Mouse (Mus musculus) intestine, postnatal 0 days (tissue): ENCODE measurements around the gene Tap2. TPM values are rescaled to one million over a fixed set of nuclear protein-coding genes. Genes with fewer than 3 reads are reported as not detected.

ENCODE experiments used
- ATAC-seq: fragments of 200-750 bp; cut with Nextera tagmentation; 2 replicates; pipeline ENCODE4 v1.8.0; 2017; ENCODE audit warnings: mild to moderate bottlenecking, moderate TSS enrichment, moderate library complexity
- H3K27ac ChIP-seq: fragments of 300-500 bp; sonication (generic); 2 replicates; pipeline ENCODE4 v1.5.1; 2014; ENCODE audit warnings: mild to moderate bottlenecking, low read depth, low read length, moderate library complexity
- H3K27me3 ChIP-seq: fragments of 300-500 bp; sonication (generic); replicated peaks from 2 replicates; pipeline ENCODE4 v1.6.1; 2014; ENCODE audit warnings: low read length, mixed read lengths; ENCODE audit not compliant: control insufficient read depth, insufficient read depth
- H3K36me3 ChIP-seq: fragments of 300-500 bp; sonication (generic); 2 replicates; pipeline ENCODE4 v1.6.1; 2014; ENCODE audit warnings: mild to moderate bottlenecking, moderate library complexity; ENCODE audit not compliant: control insufficient read depth, insufficient read depth
- H3K4me1 ChIP-seq: fragments of 300-500 bp; sonication (generic); replicated peaks from 2 replicates; pipeline ENCODE4 v1.6.1; 2014; ENCODE audit warnings: antibody characterized with exemption, low read length, mixed read lengths; ENCODE audit not compliant: control insufficient read depth, insufficient read depth
- H3K4me2 ChIP-seq: fragments of 300-500 bp; sonication (generic); replicated peaks from 2 replicates; pipeline ENCODE4 v1.6.1; 2014; ENCODE audit warnings: low read depth, mild to moderate bottlenecking, moderate library complexity
- H3K4me3 ChIP-seq: fragments of 300-500 bp; sonication (generic); 2 replicates; pipeline ENCODE4 v1.5.1; 2014; ENCODE audit warnings: low read depth, low read length
- H3K9ac ChIP-seq: fragments of 300-500 bp; sonication (generic); 2 replicates; pipeline ENCODE4 v1.6.1; 2014; ENCODE audit warnings: mild to moderate bottlenecking, low read depth, low read length
- H3K9me3 ChIP-seq: fragments of 300-500 bp; sonication (generic); 2 replicates; pipeline ENCODE4 v1.6.1; 2016; ENCODE audit warnings: mixed run types; ENCODE audit not compliant: control insufficient read depth
- CTCF ChIP-seq: sonication (generic); IDR thresholded peaks from 2 replicates; pipeline ENCODE4 v1.5.1; 2016; ENCODE audit warnings: low read depth, mild to moderate bottlenecking, control low read depth, antibody characterized with exemption, moderate library complexity
- WGBS: fragments of 180-500 bp; shearing (Covaris S2); extraction: QIAGEN DNeasy Blood & Tissue Kit; methylation state at CpG from one replicate; pipeline ENCODE4 v1.1.7; 2014; 5-methylcytosine and 5-hydroxymethylcytosine counted together
- polyA plus RNA-seq: library from polyadenylated mRNA; unstranded; fragments of >200 nt; fragmentation: Nextera tagmentation; extraction: Ambion mirVana; gene quantifications from 2 replicates; pipeline ENCODE4 v1.2.1, GENCODE M21; 2015

Tap2 gene
- polyA plus RNA-seq, 1 experiment from 2014 or later, result 11.2 TPM

GRCm38 (mm10) chr17:34208421-34208820 lies 5.1 kb downstream of the Tap2 start:
- H3K9ac ChIP-seq, result no peak overlapping the region
- no peak overlapping the region for H3K27ac ChIP-seq
- no peak overlapping the region for H3K4me2 ChIP-seq
- ATAC-seq, result no peak
- H3K27me3 ChIP-seq, result 0 out of 2 replicates have a peak, but pooled peaks cover 8% of the 10 kb centered on the region
- H3K4me1 ChIP-seq, result no peaks in the 10 kb centered on the region
- no peaks in the 10 kb centered on the region for H3K9me3 ChIP-seq
- WGBS, result 16% methylated on average over 10 of the region's 10 CpGs
- no peaks in the 10 kb centered on the region for H3K36me3 ChIP-seq
- no peak overlapping the region for H3K4me3 ChIP-seq
- TF ChIP-seq CTCF, result no peak

- no peak overlapping the region for H3K4me2 ChIP-seq
- TF ChIP-seq CTCF, result peak; percentile 54
- no peaks in the 10 kb centered on the region for H3K9me3 ChIP-seq
- no peak overlapping the region for H3K4me3 ChIP-seq
- H3K27me3 ChIP-seq, result 0 out of 2 replicates have a peak, but pooled peaks cover 8% of the 10 kb centered on the region
- no peaks in the 10 kb centered on the region for H3K4me1 ChIP-seq
- 46% methylated on average over 3 of the region's 3 CpGs for WGBS
- H3K27ac ChIP-seq, result no peak overlapping the region
- H3K36me3 ChIP-seq, result no peaks in the 10 kb centered on the region
- no peak for ATAC-seq
- H3K9ac ChIP-seq, result no peak overlapping the region
Measured at GRCm38 (mm10) chr17:34209680-34210079, 6.4 kb downstream of the Tap2 start.

- H3K4me1 ChIP-seq, result no peaks in the 10 kb centered on the region
- ATAC-seq, result no peak
- H3K27me3 ChIP-seq, result 0 out of 2 replicates have a peak, but pooled peaks cover 8% of the 10 kb centered on the region
- 73% methylated on average over 3 of the region's 3 CpGs for WGBS
- no peak overlapping the region for H3K27ac ChIP-seq
- TF ChIP-seq CTCF, result no peak
- no peak overlapping the region for H3K4me2 ChIP-seq
- H3K9ac ChIP-seq, result no peak overlapping the region
- no peaks in the 10 kb centered on the region for H3K9me3 ChIP-seq
- H3K4me3 ChIP-seq, result no peak overlapping the region
- no peaks in the 10 kb centered on the region for H3K36me3 ChIP-seq
Measured at GRCm38 (mm10) chr17:34210599-34210998, 7.3 kb downstream of the Tap2 start.

GRCm38 (mm10) chr17:34211746-34212365 lies 8.5 kb downstream of the Tap2 start:
- no peak overlapping the region for H3K27ac ChIP-seq
- H3K4me1 ChIP-seq, result no peaks in the 10 kb centered on the region
- no peak overlapping the region for H3K9ac ChIP-seq
- H3K27me3 ChIP-seq, result 0 out of 2 replicates have a peak, but pooled peaks cover 8% of the 10 kb centered on the region
- H3K36me3 ChIP-seq, result no peaks in the 10 kb centered on the region
- H3K4me2 ChIP-seq, result no peak overlapping the region
- no peak overlapping the region for H3K4me3 ChIP-seq
- no peak for ATAC-seq
- 27% methylated on average over 23 of the region's 23 CpGs for WGBS
- TF ChIP-seq CTCF, result no peak
- H3K9me3 ChIP-seq, result no peaks in the 10 kb centered on the region

- no peaks in the 10 kb centered on the region for H3K4me1 ChIP-seq
- WGBS, result 49% methylated on average over 21 of the region's 21 CpGs
- no peak overlapping the region for H3K27ac ChIP-seq
- H3K4me2 ChIP-seq, result no peak overlapping the region
- H3K9ac ChIP-seq, result no peak overlapping the region
- no peaks in the 10 kb centered on the region for H3K9me3 ChIP-seq
- H3K4me3 ChIP-seq, result no peak overlapping the region
- 0 out of 2 replicates have a peak, but pooled peaks cover 8% of the 10 kb centered on the region for H3K27me3 ChIP-seq
- no peaks in the 10 kb centered on the region for H3K36me3 ChIP-seq
- TF ChIP-seq CTCF, result no peak
- ATAC-seq, result no peak
Measured at GRCm38 (mm10) chr17:34213936-34214335, 10.6 kb downstream of the Tap2 start.

- no peak overlapping the region for H3K9ac ChIP-seq
- no peak overlapping the region for H3K4me3 ChIP-seq
- 88% methylated on average over 12 of the region's 12 CpGs for WGBS
- no peaks in the 10 kb centered on the region for H3K9me3 ChIP-seq
- no peak for TF ChIP-seq CTCF
- 0 out of 2 replicates have a peak, but pooled peaks cover 8% of the 10 kb centered on the region for H3K27me3 ChIP-seq
- H3K4me2 ChIP-seq, result no peak overlapping the region
- no peak for ATAC-seq
- no peaks in the 10 kb centered on the region for H3K4me1 ChIP-seq
- no peaks in the 10 kb centered on the region for H3K36me3 ChIP-seq
- no peak overlapping the region for H3K27ac ChIP-seq
Measured at GRCm38 (mm10) chr17:34215176-34215575, 11.8 kb downstream of the Tap2 start.
